Mouse (Mus musculus) gastrocnemius, postnatal 36 days (tissue): Measurements from ENCODE around the gene Zc3h12a. TPM values are rescaled to one million over a fixed set of nuclear protein-coding genes. Genes with fewer than 3 reads are reported as not detected.
A peak's percentile ranks its signal among the peaks of the same experiment; 100 is the strongest.

Experiments
- DNase-seq, 2 experiments: peaks; one replicate each; pipeline ENCODE4 v3.0.0; 2022
- intact Hi-C: fragments of 180-260 bp; cut with DNase I; formaldehyde crosslinking; loops from one replicate; pipeline ENCODE4 v1.15.1; 2025
- long read RNA-seq, 2 experiments: library from polyadenylated mRNA; stranded (forward); transcript quantifications; one replicate each; pipeline ENCODE4 v2.0.0; 2021
- total RNA-seq, 2 experiments: library from RNA; stranded (reverse); gene quantifications; 2 replicates each; pipeline ENCODE4 v1.2.3; 2021

Gene Zc3h12a
- total RNA-seq = 1 to 10 TPM; 1.9 to 3.0 TPM
- long read RNA-seq, experiment 1, partial matches to known transcripts = 0 of 4 reads
- long read RNA-seq, experiment 1, other reads (novel, unspliced or antisense) = 2 of 4 reads
- long read RNA-seq, experiment 2, partial matches to known transcripts = 0 of 2 reads
- long read RNA-seq, experiment 2, other reads (novel, unspliced or antisense) = 2 of 2 reads

- peak; percentile 83 to 86 for DNase-seq
- intact Hi-C loops = no loop called here
Measured at GRCm38 (mm10) chr4:125127305-125128084, at the start of gene Zc3h12a. Gene Zc3h12a, minus strand, starts transcription at chr4:125127840.

- intact Hi-C loops = no loop called here
- DNase-seq = no peak
Measured at GRCm38 (mm10) chr4:125176639-125177165, 49.1 kb upstream of the Zc3h12a start.

- no peak for DNase-seq
- intact Hi-C loops = no loop called here
Measured at GRCm38 (mm10) chr4:125176190-125176589, 48.5 kb upstream of the Zc3h12a start.

- DNase-seq = no peak
- intact Hi-C loops = no loop called here
Measured at GRCm38 (mm10) chr4:125175591-125175990, 48.0 kb upstream of the Zc3h12a start.

- no peak for DNase-seq
- intact Hi-C loops = no loop called here
Measured at GRCm38 (mm10) chr4:125174516-125175185, 47.0 kb upstream of the Zc3h12a start.

- intact Hi-C loops = no loop called here
- no peak for DNase-seq
Measured at GRCm38 (mm10) chr4:125173150-125173549, 45.5 kb upstream of the Zc3h12a start.

GRCm38 (mm10) chr4:125172736-125173135 lies 45.1 kb upstream of the Zc3h12a start:
- intact Hi-C loops = no loop called here
- DNase-seq = no peak

- DNase-seq = no peak
- intact Hi-C loops = no loop called here
Measured at GRCm38 (mm10) chr4:125167723-125168122, 40.1 kb upstream of the Zc3h12a start.

GRCm38 (mm10) chr4:125164861-125165260 lies 37.2 kb upstream of the Zc3h12a start:
- DNase-seq = no peak
- intact Hi-C loops = loop anchor here (5.0 kb wide), 1 partner anchor 797 kb away; no protein-coding TSS in a partner anchor

- DNase-seq = no peak
- intact Hi-C loops = loop anchor here (5.0 kb wide), 1 partner anchor 800 kb away; no protein-coding TSS in a partner anchor
Measured at GRCm38 (mm10) chr4:125162701-125163100, 35.1 kb upstream of the Zc3h12a start.

- intact Hi-C loops = loop anchor here (5.0 kb wide), 1 partner anchor 801 kb away; no protein-coding TSS in a partner anchor
- no peak for DNase-seq
Measured at GRCm38 (mm10) chr4:125161392-125161791, 33.8 kb upstream of the Zc3h12a start.

GRCm38 (mm10) chr4:125160951-125161331 lies 33.3 kb upstream of the Zc3h12a start:
- DNase-seq = no peak
- intact Hi-C loops = loop anchor here (5.0 kb wide), 1 partner anchor 801 kb away; no protein-coding TSS in a partner anchor

- intact Hi-C loops = loop anchor here (5.0 kb wide), 1 partner anchor 802 kb away; no protein-coding TSS in a partner anchor
Measured at GRCm38 (mm10) chr4:125160320-125160950, 32.8 kb upstream of the Zc3h12a start.

GRCm38 (mm10) chr4:125158581-125159317 lies 31.1 kb upstream of the Zc3h12a start:
- intact Hi-C loops = loop anchor here (10.0 kb wide), 1 partner anchor 546 kb away; no protein-coding TSS in a partner anchor
- DNase-seq = no peak

More at GRCm38 (mm10) chr4:125160320-125160950, 32.8 kb upstream of the Zc3h12a start:
- DNase-seq = peak; percentile 74 to 77

- intact Hi-C loops = loop anchor here (10.0 kb wide), 1 partner anchor 547 kb away; no protein-coding TSS in a partner anchor
- no peak for DNase-seq
Measured at GRCm38 (mm10) chr4:125158081-125158480, 30.4 kb upstream of the Zc3h12a start.

- no peak for DNase-seq
- intact Hi-C loops = loop anchor here (10.0 kb wide), 1 partner anchor 547 kb away; no protein-coding TSS in a partner anchor
Measured at GRCm38 (mm10) chr4:125157322-125157721, 29.7 kb upstream of the Zc3h12a start.

GRCm38 (mm10) chr4:125155646-125156045 lies 28.0 kb upstream of the Zc3h12a start:
- intact Hi-C loops = loop anchor here (10.0 kb wide), 1 partner anchor 549 kb away; no protein-coding TSS in a partner anchor
- DNase-seq = no peak

GRCm38 (mm10) chr4:125153659-125154241 lies 26.1 kb upstream of the Zc3h12a start:
- intact Hi-C loops = loop anchor here (10.0 kb wide), 1 partner anchor 551 kb away; no protein-coding TSS in a partner anchor
- DNase-seq = no peak

- no peak for DNase-seq
- intact Hi-C loops = loop anchor here (10.0 kb wide), 1 partner anchor 552 kb away; no protein-coding TSS in a partner anchor
Measured at GRCm38 (mm10) chr4:125152469-125152868, 24.8 kb upstream of the Zc3h12a start.
